Mouse (Mus musculus): Measurements from ENCODE around the gene Ssxb6.
"Not testable (repeated sequence)": the region's sequence is repeated elsewhere in the genome, so short reads cannot be mapped to it uniquely, and the experiment has no call there.

Ssxb6 gene

GRCm38 (mm10) chrX:8548155-8548554 lies at the start of gene Ssxb6:
Gene Ssxb6 (minus strand): TSS chrX:8548255.
- not testable (repeated sequence) for DNase-seq (ENCODE audit: low spot score)

- DNase-seq (ENCODE audit: low spot score) = not testable (repeated sequence)
Observed at GRCm38 (mm10) chrX:8591716-8592115, 43.7 kb upstream of the Ssxb6 start, which contains the start of gene Ssxb3. Gene Ssxb3 (minus strand): TSS chrX:8591816.

GRCm38 (mm10) chrX:8524854-8525253 lies 23.2 kb downstream of the Ssxb6 start, which contains the start of gene Gm14459:
Gene Gm14459 (minus strand): TSS chrX:8524954.
- DNase-seq (ENCODE audit: low spot score) = no peak

All from left cerebral cortex, adult 11 months (tissue).